Mouse (Mus musculus): Measurements from ENCODE around the gene Wipi2. TPM values are rescaled to one million over a fixed set of nuclear protein-coding genes. Genes with fewer than 3 reads are reported as not detected.

The Wipi2 gene
- 15.2 and 15.3 TPM in 2 replicates for polyA plus RNA-seq (2012; rRNA removed)

GRCm38 (mm10) chr5:142627398-142627797 lies at the start of gene Wipi2:
TSS of gene Wipi2 (plus strand) at chr5:142627698.

DNA sequence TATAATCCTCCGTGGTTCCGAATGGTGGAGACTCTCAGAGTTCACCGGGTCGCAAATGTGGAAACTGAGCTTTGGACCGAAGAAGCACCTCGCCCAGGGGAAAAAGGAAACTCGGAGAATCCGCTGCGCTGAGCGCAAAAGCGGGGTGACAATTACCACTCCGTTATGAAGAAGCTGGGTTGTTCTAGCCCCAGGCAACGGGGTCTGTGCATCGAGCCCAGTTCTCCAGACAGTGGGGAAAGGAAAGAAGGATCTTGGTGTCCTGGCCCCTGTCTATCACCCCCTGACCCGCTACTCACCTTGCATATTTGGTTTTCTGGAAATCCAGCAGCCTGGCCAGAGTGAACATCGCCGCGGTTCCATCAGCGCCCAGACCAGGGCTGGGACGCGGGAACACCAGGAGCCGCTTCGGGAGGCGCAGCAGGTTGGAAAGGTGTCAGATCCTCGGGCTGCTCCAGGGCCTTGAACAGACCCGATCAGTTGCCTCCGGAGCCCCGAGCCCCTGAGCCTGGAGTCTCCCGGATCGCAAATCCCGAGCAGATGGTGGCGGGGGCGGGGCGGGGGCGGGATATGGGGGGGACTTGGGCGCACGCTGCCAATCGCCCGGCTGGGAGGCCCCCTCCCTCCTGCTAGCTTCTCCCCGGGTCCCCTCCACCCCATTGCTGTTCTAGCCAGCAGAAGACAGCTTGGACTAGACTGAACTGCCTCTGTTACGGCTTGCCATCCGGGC lies 19.1 kb upstream of the Wipi2 start, which contains the start of gene Mmd2:
Mmd2 (minus strand) TSS at position 542 of the 730 bp plus-strand sequence.

GRCm38 (mm10) chr5:142692248-142692647 lies 64.8 kb downstream of the Wipi2 start, which contains the start of gene Slc29a4:
TSS of gene Slc29a4 (plus strand) at chr5:142692512.

Other genes with a start within 250 kb of the Wipi2 start
- 2.3 and 3.3 TPM in 2 replicates for gene Foxk1, start 226.2 kb upstream of the Wipi2 start, polyA plus RNA-seq (2012; rRNA removed)
- 5.5 and 6.0 TPM in 2 replicates for gene Ap5z1, start 163.8 kb upstream of the Wipi2 start, polyA plus RNA-seq (2012; rRNA removed)
- not detected in 2 replicates for gene Papolb, start 97.6 kb upstream of the Wipi2 start, polyA plus RNA-seq (2012; rRNA removed)
- 0.02 TPM in 2 replicates for gene Radil, start 76.6 kb upstream of the Wipi2 start, polyA plus RNA-seq (2012; rRNA removed)
- gene Mmd2, start 18.9 kb upstream of the Wipi2 start, polyA plus RNA-seq (2012; rRNA removed), result 5.7 and 6.2 TPM in 2 replicates
- gene Slc29a4, start 64.8 kb downstream of the Wipi2 start, polyA plus RNA-seq (2012; rRNA removed), result 0.09 and 0.14 TPM in 2 replicates
- 2.1 and 2.6 TPM in 2 replicates for gene Tnrc18, start 190.0 kb downstream of the Wipi2 start, polyA plus RNA-seq (2012; rRNA removed)

Data from liver, embryonic 18 days (tissue).